Mouse (Mus musculus) right cerebral cortex, postnatal 25 days (tissue): Measurements from ENCODE around the gene Dcbld1.
"Not testable (repeated sequence)": the region's sequence is repeated elsewhere in the genome, so short reads cannot be mapped to it uniquely, and the experiment has no call there.

Source experiments
- DNase-seq: peaks from one replicate; pipeline ENCODE4 v3.0.0; 2022

Gene Dcbld1

DNA sequence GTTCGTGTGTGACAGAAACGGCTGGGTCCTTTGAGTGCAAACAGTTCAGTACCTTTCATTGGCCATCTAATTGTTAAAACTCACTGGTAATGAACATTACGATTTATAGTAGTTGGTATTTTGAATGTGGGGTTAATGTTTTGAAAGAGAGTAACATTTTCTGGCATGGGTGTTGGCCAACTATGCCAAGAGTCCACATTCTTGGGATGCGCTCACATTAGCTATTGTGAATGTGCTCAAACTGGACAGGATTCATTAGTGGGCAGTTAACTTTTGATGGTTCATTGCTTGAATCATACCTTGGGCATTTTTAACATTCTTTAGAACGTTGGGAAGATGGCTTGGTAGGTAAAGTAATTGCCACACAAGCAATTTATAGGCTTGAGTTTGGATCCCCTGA lies 30.7 kb downstream of the Dcbld1 start:
- DNase-seq: no peak

DNA sequence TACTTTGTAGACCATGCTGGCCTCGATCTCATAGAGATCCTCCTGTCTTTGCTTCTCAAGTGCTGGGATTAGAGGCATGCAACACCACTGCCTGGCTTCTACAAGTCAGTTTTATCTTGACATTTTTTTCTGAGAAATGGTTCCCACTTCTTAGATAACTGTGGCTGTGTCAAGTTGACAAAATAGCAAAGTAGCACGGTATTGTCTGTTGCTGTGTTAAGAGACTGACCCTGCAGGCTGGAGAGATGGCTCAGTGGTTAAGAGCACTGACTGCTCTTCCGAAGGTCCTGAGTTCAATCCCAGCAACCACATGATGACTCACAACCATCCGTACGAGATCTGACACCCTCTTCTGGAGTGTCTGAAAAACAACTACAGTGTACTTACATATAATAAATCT lies 35.5 kb downstream of the Dcbld1 start:
- no peak for DNase-seq

DNA sequence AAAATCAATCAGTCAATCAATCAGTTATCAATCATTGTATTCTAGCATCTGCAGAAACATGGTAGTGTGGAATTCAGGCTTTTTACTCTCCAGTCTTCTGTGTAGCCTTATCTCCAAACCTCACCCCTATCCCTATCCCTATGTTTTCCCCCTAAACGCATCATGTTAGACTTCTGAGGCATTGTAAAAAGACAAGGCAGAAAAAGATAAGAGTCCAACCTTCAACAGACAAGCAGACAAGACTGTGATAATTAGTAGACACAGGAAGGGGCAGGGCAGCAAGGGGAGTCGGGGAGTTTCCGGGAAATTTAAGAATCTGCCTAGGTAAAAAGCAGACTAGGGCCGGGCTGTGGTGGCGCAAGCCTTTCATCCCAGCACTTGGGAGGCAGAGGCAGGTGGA lies 38.0 kb downstream of the Dcbld1 start:
- no peak for DNase-seq

DNA sequence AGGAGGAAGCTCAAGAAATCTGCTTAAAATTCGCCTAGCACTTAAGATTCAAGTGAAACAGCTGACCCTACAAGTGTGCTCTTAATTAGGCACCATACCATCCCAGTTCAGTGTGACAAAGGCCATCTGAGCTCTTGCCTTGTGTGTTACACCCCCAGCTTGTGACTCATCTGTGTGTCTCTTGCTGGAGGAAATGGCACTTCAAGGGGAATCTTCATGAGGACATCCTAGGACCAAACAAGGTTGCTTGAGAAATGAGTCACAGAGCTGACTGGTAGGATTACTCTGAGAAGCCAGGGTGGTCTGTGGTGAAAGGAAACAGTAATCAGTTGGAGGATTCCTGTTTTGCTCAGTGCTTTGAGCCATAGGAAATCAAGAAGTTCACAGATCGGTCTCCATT lies 39.6 kb downstream of the Dcbld1 start:
- no peak for DNase-seq

DNA sequence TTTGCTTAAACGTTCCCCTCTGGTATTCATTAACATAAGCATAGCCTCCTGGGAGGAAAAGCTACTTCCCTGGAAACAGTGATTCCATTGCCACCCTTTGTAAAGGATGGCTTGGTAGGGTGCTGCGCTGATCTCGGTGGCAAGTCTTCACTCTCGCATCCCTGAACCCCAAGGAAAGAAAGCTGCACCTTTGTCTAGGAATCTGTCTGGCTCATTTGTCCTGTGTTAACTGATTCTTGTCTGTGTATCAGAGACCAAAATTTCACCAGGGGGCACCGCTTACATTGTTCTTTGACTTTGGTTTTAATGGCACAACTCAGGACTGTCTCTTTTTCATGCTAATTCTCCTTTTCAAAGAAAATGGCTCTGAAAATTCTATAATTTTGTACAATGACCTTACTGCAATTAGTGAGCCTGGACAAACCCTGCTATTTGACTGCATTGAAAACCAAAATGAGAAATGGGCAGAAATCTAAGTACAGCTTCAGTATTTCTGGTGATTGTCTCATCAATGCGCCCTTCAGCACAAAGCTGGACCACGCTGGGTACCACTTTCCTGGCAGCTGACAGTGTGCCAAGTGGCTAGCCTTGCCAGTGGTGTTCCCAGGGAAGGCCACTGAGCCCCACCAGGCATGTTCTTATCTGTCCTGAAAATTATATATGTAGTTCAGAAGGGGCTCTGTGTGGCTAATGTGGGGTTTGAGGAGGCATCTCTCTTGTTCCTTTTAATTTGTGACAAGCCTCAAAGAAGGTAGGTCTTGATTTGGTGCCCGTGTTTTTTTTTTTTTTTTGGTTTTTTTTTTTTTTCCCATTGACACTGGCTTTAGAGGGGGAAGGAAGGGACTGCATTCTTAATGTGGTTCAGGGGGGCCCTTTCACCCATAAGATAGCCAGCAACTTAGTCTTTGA lies 40.8 kb downstream of the Dcbld1 start:
- DNase-seq: no peak

DNA sequence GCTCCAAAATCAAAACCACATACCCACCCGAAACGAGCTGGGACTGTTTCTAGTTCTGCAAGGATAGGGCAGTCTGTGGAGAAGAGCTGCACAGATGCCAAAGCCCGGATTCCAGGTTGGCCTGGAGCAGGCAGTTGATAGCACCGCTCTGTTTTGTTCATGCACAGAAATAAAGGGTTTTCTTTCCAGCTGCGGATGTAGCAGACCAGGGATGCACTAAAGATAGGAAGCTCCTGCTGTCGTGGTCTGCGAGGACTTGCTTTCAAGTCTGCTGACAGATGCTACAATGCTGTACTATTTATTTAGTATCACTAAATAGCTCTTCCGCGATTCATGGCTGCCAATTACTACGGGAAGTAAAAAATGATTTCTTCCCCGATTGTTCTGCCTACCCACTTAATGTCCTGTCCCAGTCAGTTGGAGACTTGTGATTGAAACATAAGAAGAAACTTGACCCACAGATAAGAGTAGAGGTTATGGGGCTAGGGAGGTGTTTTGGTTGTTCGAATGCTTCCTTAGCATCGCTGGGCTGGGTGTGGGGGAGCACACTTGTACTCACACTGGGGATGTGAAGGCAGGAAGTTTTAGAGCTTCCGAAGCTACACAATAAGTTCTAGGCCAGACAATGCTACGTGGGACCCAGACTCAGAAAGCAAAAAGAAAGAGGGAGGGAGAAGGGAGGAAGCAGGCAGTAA lies 41.6 kb downstream of the Dcbld1 start:
- DNase-seq: no peak

DNA sequence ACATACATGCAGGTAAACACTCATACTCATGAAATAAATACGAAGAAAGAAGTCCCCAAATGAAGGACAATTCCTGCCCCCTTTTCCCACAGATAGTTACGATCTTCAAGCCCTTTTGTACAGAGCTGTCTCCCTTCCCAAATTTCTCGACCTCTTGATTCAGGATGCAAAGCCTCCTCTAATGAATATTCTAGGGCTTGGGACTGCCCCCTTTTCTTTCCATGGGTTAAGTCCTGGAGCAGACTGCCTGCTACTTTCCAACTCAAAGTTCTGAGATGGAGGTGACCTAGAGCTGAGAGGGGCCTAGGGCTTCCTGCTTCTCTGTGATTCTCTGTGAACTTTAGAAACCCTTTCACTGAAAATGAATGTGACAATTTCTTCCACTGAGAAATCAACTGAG lies 43.2 kb downstream of the Dcbld1 start:
- DNase-seq: no peak

DNA sequence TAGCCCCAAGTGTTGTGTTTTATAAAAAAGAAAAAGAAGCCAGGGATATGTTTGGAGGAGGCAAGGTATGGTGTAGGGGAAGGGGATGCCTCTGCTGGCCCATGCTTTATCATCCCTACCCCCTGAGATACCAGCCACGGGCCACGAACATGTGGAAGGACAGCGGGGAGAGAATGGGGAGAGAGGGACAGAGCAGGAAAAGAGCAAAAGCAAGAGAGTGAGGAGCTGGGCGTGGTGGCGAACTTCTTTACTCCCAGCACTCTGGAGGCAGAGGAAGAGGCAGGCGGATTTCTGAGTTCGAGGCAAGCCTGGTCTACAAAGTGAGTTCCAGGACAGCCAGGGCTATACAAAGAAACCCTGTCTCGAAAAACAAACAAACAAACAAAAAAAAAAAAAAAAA lies 44.1 kb downstream of the Dcbld1 start:
- DNase-seq: not testable (repeated sequence)

DNA sequence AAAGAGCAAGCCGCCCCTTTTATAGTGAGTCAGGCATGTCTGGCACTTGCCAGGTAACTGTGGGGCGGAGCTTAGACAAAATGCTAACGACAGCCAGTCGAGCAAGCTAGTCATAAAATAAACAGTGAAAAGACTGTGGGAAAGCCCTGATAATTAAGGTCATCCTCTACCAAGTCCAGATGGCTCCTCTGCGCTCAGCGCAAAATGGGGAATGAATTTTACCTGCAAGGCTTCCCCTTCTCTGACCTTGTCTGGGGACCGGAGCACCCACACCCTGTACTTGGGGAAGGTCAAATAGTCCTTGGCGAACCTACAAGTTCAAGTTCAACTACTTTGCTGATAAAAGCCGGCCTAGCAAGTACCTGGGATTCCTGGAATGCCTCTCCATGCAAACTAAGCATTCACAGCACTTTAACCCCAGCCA lies 44.6 kb downstream of the Dcbld1 start:
- no peak for DNase-seq

DNA sequence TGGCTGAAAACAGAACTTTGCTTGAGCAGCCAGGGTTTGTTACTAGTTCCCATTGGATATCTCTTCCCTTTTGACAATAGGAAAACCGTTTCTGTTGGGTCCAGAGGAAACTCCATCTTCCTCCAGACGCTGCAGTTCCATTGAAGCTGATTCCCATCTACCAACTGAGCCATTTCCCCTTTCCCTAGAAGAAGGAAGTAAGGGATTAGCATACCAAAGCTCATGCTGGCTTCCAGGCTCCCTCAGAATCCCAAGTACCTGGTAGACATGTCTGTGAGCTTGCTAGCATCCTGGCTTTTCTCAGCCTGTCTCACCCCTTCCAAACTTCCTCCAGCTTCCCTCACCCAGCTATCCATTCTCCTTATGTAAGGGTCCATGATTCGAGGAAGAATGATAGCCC lies 45.4 kb downstream of the Dcbld1 start:
- no peak for DNase-seq

DNA sequence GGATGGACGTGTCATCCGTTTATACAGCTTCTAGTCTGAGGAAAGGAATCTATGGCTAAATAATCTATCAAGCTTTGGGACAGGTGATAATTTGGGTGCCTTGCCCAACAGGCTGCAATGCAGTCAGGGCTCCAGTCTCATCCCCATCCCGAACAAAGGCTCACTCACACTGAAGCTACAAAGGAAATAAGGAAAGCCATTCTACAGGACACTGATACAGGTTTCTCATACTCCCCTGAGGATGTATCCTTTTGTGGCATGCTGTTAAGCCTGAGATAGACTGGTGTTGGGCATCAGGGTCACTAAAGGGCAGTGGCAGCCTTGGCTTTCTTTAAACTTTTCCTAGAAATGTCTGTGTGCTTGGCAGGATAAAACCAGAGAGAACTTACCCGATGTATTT lies 46.5 kb downstream of the Dcbld1 start:
- no peak for DNase-seq

DNA sequence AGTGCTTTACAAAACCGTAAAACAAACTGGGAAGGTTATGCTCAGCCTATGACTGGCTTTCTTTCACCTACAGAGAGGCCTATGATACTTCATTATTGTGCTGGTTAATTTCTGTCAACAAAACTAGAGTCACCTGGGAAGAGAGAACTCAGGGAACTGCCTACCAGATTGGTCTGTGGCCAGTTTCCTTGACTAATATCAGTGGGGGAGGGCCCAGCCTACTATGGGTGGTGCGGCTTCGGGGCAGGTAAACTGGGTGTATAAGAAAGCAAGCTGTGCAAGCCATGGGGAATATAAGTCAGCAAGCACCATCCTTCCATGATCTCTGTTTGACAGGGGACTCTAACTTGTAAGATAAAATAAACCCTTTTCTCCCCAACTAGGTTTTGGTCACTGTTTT lies 47.2 kb downstream of the Dcbld1 start:
- no peak for DNase-seq

DNA sequence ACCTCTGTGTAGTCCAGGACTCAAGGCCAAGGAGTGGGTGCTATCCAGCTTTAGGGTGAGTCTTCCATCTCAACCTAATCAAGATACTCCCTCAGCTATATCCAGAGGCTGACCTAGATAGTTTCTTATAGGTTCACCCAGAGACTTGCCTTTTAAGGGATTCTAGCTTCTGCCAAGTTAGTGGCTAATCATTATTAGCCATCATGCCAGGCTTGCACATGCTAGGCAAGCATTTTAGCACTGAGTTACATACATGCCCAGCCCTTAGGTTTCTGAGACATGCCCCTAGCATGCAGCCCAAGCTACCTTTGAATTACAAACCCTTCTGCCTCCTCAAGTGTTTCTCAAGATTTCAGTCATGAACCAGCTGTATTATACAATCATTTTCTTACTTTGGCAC lies 47.9 kb downstream of the Dcbld1 start:
- DNase-seq: no peak

DNA sequence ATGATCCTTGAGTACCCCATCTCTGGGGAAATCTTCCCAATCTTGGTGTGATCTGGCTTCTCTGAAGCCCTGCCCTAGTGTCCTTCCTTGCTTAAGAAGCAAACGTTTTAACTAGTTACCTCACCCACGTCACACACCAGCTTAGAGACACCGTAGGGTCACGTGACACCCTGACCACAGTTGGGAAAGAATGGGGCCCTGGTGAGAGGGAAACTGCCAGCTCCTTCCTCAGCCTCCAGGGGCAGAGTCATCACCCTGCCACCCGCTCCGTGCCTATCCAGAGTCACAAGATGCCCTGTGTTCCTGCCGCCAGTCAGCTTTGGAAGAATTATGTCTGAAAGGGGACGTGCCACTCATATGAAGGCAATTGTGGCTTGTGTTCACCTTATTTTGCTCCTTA lies 51.2 kb downstream of the Dcbld1 start:
- no peak for DNase-seq

DNA sequence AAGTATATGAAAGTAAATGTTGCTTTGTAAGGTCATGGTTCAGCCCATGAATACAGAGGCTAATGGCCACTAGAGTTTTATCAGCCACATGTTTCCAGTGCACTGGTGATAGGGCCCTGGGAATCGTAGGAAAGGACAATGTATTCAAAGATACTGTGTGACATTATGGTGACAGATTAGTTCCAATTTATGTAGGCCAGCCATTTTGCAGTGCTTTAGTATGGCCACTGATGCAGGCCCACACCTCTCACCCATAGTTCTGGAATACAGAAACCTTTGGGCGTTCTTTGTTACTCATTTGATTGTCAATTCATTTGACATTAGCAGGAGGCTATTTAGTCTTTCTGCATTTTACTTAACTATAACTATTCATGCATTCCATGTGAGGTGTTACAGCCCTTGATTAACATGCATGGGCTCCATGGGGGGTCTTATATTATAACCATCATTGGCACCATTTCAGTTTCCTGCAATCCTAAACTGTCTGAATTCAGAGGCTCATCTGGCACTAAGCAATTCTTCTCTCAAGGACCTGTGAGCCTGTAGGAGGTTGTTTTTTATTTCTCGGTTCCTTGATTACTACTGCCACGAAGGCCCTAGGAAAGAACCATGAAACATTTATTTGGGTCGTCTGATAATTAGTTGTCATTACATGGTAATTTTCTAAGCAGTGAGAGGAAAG lies 54.6 kb downstream of the Dcbld1 start:
- no peak for DNase-seq

DNA sequence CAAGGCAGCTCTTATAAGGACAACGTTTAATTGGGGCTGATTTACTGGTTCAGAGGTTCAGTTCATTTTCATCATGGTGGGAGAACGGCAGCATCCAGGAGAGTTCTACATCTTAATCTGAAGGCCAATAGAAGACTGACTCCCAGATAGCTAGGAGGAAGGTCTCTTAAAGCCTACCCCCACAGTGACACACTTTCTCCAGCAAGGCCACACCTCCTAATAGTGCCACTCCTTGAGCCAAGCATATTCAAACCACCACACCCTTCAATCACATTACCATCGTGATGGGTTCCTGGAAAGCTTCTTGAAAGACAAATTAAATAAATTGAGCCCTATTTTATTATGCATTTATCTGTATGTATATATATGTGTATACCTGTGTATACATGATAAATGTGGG lies 55.8 kb downstream of the Dcbld1 start:
- DNase-seq: no peak

DNA sequence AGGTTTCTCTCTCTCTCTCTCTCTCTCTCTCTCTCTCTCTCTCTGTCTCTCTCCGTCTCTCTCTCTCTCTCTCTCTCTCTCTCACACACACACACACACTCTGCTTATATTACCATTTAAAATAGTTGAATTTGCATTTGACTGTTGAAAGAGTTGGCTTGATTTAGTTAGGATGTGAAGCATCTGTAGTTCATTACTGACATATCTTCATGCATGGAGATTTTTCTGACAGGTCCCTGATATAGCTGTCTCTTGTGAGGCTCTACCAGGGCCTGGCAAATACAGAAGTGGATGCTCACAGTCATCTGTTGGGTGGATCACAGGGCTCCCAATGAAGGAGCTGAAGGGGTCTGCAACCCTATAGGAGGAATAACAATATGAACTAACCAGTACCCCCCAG lies 59.0 kb downstream of the Dcbld1 start:
- DNase-seq: not testable (repeated sequence)

DNA sequence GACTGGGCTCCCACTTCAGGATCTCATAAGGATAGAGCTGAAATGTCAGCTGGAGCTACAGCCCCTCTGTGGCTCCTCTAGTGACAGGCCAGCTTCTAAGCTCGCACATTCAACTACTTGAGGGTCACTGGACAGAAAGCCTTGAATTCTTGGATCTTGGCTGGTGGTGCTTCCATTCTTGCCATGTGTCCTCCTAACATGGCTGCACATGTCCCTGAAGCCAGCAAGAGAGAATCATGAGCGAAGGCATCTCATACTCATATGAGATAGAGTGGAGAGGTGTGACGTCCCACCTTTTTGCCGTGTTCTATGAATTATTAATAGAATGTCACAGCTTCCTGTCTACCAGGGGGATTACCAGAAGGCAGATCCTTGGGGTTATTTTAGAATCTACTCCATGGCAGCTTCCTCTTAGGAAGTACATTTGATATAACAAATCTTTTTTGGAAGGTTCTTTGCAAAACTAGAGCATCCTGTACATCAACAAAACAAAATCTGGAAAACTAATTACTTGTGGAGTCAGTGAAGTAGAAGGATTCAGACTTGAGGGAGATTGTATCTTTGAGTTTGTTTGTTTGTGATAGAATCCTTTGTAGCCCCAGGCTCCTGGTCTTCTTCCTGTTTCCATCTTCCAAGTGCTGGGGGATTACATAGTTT lies 60.6 kb downstream of the Dcbld1 start:
- no peak for DNase-seq

DNA sequence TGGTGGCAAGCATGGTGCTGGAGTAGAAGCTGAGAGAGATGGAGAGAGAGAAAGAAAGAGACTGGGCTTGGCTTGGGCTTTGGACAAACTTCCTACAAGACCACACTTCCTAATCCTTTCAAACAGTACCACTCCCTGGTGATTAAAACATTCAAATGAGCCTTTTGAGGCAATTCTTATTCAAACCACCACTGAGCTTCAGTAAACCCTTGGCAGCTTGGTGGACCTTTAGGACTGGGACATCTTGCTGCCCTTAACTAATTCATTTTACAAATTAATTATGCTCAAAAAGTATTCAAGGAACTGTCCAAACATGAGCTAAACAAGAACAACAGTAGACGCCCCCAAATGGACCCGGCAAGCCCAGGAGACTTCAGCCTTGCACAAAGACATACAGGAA lies 62.5 kb downstream of the Dcbld1 start:
- no peak for DNase-seq

DNA sequence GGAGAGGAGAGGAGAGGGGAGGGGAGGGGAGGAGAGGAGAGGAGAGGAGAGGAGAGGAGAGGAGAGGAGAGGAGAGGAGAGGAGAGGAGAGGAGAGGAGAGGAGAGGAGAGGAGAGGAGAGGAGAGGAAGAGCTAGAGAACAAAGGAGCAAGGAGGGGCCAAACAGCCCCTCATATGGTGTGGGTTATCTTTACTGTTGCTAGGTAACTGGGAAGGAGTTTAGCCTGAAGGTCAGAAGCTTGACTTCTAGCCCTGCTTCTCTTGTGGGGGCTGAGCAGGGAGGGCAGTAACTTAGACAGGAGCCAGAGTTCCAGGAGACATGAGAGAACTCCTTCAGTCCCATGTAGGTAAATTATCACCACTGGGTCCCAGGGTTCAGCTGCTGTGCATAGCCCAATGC lies 65.1 kb downstream of the Dcbld1 start:
- not testable (repeated sequence) for DNase-seq

DNA sequence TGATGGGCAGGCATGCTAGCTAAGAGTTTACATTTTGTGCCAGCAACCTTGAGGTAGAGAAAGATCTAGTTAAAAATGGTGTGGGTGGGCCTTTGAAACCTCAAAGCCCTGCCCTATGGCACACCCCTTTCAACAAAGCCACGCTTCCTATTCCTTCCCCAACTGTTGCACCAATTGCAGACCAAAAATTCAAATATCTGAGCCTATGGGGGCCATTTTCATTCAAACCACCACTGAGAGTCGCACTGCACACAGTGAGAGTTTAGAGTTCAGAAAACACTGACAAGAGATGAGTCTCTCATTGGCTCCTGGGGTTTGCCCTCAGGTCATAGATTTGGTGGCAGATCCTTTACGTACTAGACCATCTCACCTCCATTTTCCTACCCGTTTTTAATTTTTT lies 68.3 kb downstream of the Dcbld1 start:
- DNase-seq: no peak

DNA sequence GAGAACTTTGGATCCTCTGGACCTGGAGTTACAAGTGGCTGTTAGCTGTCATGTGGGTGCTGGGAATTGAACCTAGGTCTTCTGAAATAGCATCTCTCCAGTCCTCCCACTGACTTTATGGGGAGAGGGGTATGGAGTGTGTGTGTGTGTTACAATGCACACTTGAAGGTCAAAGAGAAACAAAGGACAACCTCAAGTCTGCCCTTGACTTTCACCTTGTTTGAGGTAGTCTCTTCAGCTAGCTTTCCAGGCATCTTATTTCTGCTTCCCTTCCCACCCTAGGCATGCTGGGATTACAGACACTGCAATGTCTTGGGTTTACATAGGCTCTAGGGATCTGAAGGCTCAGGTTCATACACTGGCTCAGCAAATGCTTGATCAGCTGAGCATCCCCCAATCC lies 68.9 kb downstream of the Dcbld1 start:
- no peak for DNase-seq

DNA sequence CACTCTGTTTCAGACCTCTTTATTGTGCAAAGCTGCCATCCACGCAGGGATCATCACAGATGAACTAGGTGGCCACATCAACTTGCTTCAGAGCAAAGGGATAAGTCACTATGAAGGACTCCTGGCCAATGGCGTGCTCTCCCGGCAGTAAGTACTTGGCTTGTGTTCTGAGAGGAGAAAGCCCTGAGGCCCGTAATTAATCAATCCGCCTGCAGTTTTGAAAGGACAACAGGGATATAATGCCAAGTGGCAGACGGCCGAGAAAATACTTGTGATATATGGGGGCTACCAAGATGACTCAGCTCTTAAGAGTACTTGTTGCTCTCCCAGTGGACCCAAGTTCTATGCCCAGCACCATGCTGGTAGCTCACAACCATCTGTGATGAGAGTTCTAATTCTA lies 71.2 kb downstream of the Dcbld1 start:
- DNase-seq: no peak
